Mouse (Mus musculus): ENCODE measurements around the gene Stoml3. TPM values are rescaled to one million over a fixed set of nuclear protein-coding genes. Genes with fewer than 3 reads are reported as not detected.

Stoml3 gene
- polyA plus RNA-seq (2015; fragmentation: Nextera tagmentation; extraction: Ambion mirVana): not detected in 2 replicates

DNA sequence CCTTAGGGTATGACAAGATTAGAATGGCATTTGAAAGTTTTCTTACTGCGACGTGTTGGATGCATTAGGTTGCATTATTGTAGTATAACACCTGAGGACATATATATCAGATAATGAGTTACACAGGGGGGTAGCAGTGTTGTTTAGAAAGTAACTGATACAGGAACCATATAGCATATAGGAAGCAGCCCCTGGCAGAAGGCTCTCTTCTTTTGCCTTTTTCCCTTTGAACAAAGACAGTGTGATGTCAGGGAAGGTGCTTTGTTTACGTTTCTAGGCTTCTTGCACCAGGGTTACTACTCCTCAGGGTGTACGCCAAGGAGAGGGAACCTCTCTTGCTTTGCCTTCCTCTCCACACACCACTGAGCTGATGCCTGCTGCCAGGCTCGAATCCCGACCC, at the start of gene Stoml3:
Gene Stoml3, plus strand, starts transcription at position 301 of the 400 bp plus-strand sequence.
- no peak for DNase-seq (ENCODE audit: low spot score)

DNA sequence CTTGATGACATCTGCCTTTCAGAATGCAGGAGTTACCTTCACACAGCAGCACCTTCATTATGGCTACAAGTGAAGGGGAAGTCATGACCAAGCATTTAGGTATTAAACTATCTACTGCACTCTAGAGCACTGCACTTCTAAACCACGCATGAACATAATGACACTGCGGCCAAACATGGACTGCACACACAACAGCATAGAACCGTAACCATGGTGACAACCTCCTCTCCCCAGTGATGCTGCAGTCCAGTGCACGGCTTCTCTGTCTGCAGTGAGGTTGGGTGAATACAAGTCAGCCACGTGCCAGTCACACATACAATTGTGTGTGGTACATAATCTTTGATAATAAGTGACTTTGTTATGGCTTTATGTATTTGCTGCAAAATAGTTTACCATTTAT, 42.9 kb upstream of the Stoml3 start:
- no peak for DNase-seq (ENCODE audit: low spot score)

DNA sequence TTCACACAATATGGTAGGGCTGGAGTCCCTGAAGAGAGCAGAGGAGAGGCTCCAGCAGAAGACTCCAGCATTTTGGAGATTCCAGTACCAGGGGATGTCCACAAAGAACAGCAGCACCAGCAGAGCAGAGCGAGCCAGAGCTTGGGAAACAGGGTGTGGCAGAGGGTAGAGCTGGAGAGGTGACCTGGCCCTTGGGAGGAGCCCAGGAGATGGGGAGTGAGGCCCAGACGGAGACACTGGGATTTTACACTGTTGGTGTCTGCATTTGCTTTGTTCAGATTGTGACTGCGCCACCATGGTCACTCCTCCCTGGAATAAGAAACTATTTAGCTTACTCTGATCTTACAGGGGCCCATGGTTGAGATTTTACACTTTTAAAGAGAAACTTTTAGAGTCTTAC, 41.7 kb upstream of the Stoml3 start:
- DNase-seq (ENCODE audit: low spot score): no peak

DNA sequence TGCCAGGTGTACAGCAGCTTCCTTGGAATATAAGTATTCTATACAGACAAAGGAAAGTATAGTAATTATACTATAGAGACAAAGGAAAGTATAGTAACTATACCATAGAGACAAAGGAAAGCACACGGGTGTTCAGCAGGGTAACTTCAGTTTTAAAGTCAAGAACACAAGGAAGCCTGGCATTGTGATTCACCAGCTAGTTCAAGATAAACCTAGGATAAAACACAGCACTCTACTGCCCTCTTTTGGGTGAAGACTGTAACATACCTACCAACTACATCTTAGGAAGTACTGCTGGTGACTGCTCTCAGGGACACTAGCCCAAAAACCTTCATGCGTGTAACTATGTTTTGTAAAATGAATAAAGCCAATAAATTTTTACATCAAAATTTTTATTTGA, 40.2 kb upstream of the Stoml3 start:
- DNase-seq (ENCODE audit: low spot score): peak; percentile 74

DNA sequence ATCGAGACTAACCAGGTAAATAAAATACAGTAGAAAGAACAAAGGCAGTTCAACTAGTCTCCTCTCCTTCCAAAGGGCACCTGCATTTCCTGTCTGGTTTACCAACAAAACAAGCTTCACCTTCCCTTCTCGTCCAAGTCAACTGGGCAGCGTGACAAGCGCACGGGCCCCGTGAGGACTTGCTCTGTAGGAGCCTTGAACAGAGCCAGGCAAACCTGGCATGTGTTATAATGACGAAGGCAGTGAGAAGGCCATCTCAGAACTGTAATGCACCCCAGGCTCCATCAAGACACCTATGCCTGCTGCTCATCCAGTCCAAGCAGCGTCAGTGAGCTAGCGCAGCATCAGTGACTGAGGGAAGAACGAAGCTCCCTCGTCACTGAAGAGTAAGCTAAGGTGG, 37.8 kb upstream of the Stoml3 start:
- DNase-seq (ENCODE audit: low spot score): no peak

DNA sequence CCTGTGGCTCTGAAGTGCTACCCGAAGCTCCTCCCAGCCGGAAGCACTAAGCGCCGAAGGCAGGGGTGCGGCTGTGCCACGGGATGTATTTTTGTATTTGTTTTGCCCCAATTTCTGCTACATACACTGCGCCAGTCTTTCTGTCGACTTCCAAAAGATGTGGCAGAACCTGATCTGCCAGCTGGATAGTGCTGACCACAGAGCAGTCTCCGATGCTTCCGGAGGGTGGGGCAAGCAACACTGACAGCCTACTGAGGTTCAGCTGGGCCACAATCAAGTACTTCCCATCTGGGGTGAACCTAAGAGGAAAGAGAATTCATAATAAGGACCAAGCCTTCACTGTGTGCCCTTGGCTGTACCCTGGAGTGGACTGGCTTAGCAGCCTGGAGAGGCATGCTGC, 36.1 kb upstream of the Stoml3 start:
- no peak for DNase-seq (ENCODE audit: low spot score)

DNA sequence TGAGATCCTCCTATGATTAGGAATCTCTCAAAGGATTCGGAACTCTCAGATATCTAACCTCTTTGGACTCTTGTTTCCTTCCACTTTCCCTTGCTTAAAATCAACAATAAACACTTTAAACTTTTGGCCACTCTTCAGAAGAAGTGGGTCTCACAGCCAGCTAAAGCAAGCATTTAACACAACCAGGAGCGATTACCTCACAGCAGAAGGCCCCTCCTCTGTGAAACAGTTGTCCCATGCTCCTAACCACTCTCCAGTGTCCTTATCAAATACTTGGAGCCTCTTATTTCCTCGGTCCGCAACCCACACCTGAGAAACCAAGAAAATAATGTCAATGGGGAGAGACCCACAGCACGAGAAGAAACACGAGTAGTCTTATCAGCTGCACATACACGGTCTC, 35.1 kb upstream of the Stoml3 start:
- DNase-seq (ENCODE audit: low spot score): no peak

DNA sequence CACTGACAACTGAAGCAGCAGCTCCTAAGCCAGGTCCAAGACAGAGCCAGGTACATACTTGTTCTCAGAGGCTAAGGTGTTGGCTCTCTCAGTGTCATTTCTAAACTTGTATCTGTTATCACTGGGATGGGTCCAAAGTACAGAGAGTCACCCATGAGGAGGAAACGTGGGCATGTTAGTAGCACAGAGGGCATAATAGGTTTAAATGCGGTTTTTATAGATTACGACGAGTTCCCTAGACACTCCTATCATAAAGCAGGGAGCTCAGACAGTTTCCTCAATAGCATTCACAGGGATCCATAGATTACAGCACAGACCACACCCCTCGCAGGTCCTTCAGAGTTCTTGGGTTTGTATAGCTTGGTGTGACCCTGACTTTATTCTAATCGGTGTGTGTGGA, 34.4 kb upstream of the Stoml3 start:
- DNase-seq (ENCODE audit: low spot score): no peak

DNA sequence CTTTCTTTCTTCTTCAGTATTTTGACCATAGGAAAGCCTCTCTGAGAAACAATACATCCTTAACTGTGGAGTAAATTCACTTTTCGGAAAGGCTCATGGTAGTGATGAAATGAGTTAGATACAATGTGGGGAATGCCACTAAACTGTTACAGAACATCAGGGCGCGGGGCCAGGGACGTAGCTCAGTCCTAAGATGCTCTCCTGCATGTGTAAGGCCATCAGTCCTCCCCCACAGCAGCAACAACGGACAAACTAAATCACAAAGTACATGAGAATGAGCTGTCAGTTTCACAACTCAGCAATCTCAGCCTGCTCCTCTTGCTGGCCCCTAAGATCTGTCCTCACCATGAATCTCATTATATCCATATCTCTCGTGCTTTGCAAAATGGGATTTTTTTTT, 33.9 kb upstream of the Stoml3 start:
- no peak for DNase-seq (ENCODE audit: low spot score)

DNA sequence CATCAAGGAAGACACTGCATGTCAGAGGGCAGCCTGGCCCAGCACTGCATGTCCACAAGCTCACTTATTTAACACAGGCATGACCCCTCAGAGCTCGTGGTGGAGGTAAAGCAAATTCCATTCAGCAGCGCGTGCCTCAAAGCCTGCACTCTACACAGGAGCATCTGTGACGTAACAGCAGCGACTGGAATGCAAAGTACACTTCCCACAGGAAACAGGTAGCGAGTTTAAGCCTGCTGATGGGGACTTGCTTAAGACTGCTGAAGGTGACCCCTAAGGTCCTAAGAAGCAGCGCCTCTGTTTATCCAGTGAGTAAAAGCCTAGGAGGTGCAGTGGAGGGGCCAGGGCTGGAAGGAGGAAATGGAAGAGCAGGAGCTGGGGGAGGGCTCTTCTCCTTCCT, 33.5 kb upstream of the Stoml3 start:
- DNase-seq (ENCODE audit: low spot score): no peak

DNA sequence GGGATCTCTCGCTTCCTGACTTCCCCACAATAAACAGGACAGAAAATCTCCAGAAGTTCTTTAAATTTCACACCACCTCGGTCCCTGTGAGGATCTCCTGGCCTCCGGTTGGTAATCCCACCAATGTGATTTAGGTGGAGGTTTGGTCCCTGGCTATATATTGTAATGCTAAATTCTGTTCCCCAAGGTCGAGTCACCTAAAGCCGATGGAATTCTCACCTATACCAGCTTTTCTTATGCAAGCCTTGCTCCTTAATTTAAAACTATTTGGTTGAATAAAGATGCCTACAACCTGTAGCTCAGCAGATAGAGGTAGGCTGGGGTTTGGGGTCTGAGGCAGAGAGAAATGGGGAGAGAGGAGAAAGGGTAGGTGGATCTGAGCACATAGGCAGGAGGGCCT, 30.7 kb upstream of the Stoml3 start:
- DNase-seq (ENCODE audit: low spot score): no peak

DNA sequence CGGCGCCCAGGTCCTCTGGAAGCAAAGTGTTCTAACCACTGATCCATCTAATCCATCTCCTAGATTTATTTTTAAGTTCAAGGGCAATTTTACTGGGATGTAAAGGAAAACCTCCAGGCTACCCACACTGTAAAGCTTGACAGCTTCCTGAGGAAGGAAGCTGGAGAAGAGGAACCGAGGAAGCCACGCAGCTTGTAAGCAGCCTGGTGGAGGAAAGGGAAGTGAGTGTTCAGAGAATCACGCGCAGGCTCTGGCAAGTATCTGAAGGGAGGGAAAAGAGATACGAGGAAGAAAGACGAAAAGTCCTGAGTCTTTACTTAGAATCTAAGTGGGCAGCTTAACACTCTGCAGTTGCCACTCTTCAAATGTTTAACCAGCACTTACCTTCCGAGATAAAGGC, 28.3 kb upstream of the Stoml3 start:
- DNase-seq (ENCODE audit: low spot score): no peak

DNA sequence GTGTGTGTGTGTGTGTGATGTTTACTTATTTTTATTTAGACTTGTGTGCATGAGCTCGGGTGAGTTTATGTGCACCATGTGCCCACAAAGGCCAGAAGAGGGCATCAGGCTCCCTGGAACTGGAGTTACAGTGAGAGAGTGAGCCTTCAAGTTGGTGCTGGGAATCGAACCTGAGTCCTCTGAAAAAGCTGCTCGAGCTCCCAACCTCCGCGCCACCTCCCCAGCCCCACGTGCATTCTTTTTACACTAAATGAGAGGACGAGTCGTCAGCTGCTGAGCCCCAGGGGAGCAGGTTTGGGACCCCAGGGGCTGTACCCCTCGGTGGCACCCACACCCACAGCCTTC, 25.8 kb upstream of the Stoml3 start:
- no peak for DNase-seq (ENCODE audit: low spot score)

DNA sequence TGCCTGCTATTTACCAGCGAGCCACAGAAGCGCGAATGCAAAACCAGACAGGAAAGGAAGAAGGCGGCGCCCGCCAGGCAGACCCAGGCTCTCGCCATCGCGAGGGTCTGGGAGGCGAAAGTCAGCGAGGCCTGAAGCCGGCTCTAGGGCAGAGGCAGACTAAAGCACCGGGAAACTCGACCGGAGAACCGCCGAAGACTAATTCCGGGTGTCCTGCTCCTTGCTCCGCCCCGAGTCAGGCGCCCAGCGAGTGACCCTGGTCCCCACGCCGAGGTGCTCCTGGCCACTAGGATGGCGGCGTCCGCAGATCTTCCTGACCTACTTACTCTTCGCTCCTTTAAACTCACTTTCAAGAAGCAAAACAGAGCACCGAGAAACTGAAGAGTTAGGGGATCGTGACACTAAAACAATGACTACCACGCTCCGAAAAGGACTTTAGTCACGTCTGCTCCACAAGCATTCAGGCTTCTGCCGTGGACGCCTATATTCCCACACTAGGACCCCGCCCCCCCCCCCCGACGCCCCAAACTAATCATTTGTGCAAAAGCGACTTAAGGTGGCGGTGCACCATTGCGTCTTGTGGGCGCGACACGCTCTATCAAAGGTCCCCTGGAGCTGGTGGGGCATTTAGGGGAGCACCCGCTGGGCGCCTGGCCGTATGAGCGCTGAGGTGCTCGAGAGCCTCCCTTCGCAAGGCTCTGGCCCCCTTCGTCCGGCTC, 25.2 kb upstream of the Stoml3 start, which contains the start of the genes Nhlrc3 and Proser1:
Gene Nhlrc3, minus strand, starts transcription at position 287 of the 719 bp plus-strand sequence.
Gene Proser1, plus strand, starts transcription at position 621 of the 719 bp plus-strand sequence.
- peak; percentile 95 for DNase-seq (ENCODE audit: low spot score)

DNA sequence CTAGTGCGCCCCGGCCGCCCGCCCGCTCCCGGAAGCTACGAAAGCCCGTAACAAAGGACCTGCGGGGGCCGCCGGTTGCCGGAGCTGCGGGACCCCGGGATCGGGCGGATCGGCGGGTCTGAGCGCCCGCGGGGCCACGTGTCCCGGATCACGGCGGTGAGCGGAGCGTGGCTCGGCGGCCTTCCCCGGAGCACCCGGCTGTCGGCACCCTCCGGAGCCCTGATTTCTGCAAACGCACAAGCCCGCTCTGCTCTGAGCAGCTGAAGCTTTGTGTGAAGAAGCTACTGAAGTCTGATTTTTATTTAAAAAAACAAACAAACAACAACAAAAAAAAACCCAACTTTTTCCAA, 24.7 kb upstream of the Stoml3 start:
- no peak for DNase-seq (ENCODE audit: low spot score)

DNA sequence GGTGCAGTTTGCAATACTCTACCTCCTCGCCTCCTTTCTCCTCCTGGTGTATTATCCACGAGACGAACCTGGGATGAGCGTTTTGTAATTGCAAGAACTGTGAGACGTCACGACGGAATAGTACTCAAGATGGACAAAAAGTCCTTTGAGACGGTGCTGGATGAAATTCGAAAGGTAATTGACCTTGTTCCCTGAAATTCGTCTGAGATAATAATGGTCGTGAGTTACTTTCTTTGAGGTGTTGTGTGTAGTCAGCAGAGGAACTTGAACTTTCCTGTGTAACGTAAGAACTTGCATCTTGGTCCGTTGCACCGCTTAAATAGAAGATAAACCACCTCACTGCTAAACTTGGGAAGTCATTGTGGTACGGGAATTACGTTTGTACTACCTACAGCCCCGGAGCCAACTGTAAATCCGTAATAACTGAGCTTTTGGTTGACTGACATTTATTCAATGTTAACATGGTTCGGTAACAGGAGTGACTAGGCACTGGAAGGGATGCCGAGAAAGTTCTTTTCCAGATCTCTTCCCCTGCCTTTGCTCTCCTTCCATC, 24.2 kb upstream of the Stoml3 start:
- no peak for DNase-seq (ENCODE audit: low spot score)

DNA sequence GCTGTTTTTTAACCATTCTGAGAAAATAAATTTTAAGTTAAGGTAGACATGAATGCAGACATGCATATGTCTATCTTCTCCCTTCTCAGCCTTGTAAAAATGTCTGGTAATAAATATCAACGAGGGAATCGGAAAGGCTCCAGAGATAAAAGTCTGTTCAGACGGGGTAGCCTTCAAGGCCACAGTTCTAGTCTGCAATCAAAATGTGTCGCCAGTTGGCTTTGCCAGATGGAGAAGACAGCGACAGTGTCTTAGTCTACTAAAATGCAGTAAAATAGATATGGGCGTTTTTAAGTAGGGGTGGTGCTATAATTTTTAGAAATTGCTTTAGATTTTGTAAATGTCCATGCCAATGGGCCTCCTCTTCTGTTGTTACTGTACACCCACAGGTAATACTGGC, 23.1 kb upstream of the Stoml3 start:
- DNase-seq (ENCODE audit: low spot score): no peak

DNA sequence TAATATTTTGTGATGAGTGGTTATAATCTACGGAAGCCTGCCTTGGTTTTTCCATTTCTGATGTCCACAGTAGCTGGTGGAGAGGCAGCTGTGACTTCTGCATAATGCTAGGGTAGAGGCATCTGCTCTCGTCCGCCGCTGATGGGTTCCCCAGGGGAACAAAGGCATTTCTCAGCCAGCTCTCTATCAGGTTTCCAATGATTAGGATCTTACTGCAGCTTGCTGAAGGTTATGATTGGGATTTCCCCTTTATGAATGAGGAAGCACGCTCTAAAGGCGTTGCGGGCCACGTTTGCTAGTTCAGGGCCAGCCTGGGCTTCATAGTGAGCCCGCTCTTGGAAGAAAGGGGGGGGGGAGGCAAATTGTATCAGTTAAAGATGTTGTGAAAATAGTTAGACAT, 22.0 kb upstream of the Stoml3 start:
- DNase-seq (ENCODE audit: low spot score): no peak

DNA sequence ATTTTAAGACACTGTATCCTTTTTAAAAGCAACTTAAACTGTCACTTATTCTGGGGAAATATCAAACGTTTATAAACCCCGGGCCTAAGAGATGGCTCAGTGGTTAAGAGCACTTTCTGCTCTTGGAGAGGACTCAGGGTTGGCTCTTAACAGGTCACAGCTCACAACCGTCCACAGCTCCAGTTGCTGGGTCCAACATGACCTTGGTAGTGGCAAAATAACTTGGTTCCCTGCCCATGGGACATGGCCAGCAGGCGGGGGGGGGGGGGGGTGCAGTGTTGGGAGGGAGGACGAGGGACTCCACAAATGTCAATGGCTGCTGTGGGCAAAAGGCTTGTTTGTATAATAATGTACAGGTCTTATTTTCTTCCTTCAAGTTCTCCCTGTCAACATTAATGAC, 21.1 kb upstream of the Stoml3 start:
- DNase-seq (ENCODE audit: low spot score): no peak

DNA sequence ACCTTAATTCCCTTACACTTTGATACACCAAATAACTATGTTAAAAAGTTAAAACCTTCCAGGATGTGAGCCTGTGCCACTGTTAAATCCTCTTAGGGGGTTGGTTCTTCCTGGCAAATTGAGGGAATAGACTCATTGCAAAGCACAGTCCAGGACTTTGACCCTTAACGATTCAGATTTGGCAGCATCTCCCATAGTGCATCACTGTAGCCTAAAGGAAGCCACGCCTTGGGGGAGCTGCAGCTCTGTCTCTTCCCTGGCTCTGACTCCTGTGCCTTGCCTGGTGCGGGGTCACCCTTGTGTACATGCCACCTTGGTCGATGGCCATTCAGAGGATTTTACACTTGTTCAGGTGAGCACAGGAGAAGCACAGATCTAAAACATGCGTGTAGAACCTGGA, 18.8 kb upstream of the Stoml3 start:
- no peak for DNase-seq (ENCODE audit: low spot score)

DNA sequence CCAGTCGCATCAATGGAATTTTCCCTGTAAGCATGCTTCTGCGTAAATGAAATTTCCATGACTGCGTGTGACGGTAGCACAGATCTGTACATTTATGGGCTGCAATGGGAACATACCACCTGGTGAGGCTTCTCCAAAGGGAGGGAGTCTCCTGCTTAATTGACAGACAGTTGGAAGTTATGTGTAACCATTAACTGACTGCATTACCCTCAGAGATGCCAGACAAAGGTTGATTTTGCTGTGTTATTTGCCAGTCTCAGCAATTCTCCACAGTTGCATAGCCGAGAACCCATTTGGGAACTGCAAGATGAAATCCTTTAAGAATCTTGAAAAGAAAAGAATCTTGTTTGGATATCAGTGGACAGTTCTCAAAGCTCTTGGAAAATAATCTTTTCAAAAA, 16.4 kb upstream of the Stoml3 start:
- DNase-seq (ENCODE audit: low spot score): no peak

DNA sequence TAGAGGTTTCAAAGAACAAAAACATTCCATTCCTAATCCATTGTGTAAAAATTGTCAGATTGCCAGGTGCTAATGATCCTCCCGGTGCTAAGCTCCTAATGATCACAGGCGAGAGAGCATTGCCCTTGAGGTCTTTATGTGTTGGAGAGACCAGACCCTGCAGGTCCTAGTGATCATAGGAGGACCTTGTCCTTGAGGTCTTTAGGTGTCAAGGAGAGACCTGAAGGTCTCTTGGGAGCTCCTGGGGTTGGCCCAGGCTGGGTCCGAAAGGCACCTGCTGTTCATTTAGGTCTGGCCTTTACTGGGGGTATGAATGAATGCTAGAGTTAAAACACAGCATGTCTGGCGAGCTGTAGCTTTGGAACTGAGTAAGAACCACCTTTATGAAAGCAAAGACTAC, 14.3 kb upstream of the Stoml3 start:
- no peak for DNase-seq (ENCODE audit: low spot score)

DNA sequence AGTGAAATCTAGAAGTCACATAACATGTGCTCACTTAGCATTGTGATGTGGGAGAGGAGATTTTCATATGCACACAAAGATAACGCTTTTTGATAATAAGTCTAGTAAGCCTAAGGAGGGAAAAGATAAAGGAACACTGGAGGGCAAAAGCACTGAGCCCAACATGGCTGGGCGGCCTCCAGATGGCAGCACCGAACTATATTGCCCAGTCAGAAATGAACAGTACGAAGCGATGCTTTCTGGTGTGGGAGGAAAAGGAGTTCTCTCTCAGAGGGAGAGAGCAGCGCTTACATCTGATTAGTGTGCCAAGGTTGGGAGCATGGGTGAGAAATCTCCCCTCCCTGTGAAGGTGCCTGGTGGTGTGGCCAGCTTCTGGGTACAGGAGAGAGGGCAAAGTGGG, 12.6 kb upstream of the Stoml3 start:
- DNase-seq (ENCODE audit: low spot score): peak; percentile 17

DNA sequence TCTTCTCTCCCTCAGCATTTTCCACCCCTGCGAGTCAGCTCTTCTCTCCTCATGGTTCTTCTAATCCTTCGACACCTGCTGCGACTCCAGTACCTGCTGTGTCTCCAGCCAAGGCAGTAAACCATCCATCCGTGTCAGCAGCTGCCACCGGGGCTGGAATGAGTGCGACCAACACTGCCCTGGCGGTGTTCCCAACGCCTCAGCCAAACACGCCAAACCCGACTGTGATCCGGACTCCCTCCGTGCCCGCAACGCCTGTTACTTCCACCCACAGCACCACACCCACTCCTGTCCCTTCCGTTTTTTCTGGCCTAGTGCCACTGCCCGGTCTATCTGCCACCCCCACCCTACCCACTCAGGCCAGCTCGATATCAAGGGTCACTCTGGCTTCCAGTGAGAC, 11.0 kb upstream of the Stoml3 start:
- DNase-seq (ENCODE audit: low spot score): no peak
